Mouse (Mus musculus) megakaryocyte, embryonic 14.5 days (primary cell): ENCODE results near the gene Trpc3.

Source experiments
- FLI1 ChIP-seq: IDR thresholded peaks from 2 replicates; pipeline ENCODE4 v1.6.1; 2012; ENCODE audit warnings: low read length, inconsistent platforms, mixed read lengths
- GATA1 ChIP-seq: IDR thresholded peaks from 3 replicates; pipeline ENCODE4 v1.6.1; 2012; ENCODE audit warnings: mixed read lengths, low read length, inconsistent platforms, borderline replicate concordance

GRCm38 (mm10) chr3:36675822-36676221 lies 14.1 kb downstream of the Trpc3 start:
- TF ChIP-seq GATA1: no peak
- TF ChIP-seq FLI1: no peak
